Mouse (Mus musculus) large intestine, adult 2 months (tissue): ENCODE data around the gene Gm32742. TPM values are rescaled to one million over a fixed set of nuclear protein-coding genes. Genes with fewer than 3 reads are reported as not detected.

ENCODE experiments used
- DNase-seq: peaks from one replicate; pipeline ENCODE4 v3.0.0-alpha.2; 2012; ENCODE audit warnings: low read depth, low spot score
- WGBS: fragments of 180-500 bp; shearing (Covaris S2); methylation state at CpG from one replicate; pipeline ENCODE4 v1.1.7; 2018; 5-methylcytosine and 5-hydroxymethylcytosine counted together
- polyA plus RNA-seq: library from polyadenylated mRNA; depleted of rRNA; stranded (reverse); fragments of >200 nt; gene quantifications from 2 replicates; pipeline ENCODE4 v1.2.3, GENCODE M21; 2012; rRNA removed

The Gm32742 gene
- 0.48 and 0.55 TPM in 2 replicates for polyA plus RNA-seq

GRCm38 (mm10) chr9:51165312-51166180 lies at the start of gene Gm32742:
Gm32742 (minus strand) TSS chr9:51165517.
- 25% methylated on average over 6 of the region's 6 CpGs for WGBS
- no peak for DNase-seq

- WGBS = 88% methylated on average over 6 of the region's 6 CpGs
- no peak for DNase-seq
Observed at GRCm38 (mm10) chr9:51213729-51214237, 48.5 kb upstream of the Gm32742 start.

GRCm38 (mm10) chr9:51213023-51213728 lies 47.9 kb upstream of the Gm32742 start, which contains the start of gene Pou2af1:
Pou2af1 (plus strand) TSS chr9:51213708.
- no peak for DNase-seq
- WGBS = 81% methylated on average over 20 of the region's 20 CpGs

- no peak for DNase-seq
- 28% methylated on average over 6 of the region's 6 CpGs for WGBS
Observed at GRCm38 (mm10) chr9:51211191-51211590, 45.9 kb upstream of the Gm32742 start.

- no peak for DNase-seq
- WGBS = 88% methylated on average over 2 of the region's 2 CpGs
Observed at GRCm38 (mm10) chr9:51208974-51209332, 43.6 kb upstream of the Gm32742 start.

GRCm38 (mm10) chr9:51194790-51195189 lies 29.5 kb upstream of the Gm32742 start:
- WGBS = 67% methylated on average over 4 of the region's 4 CpGs
- no peak for DNase-seq

GRCm38 (mm10) chr9:51190655-51191054 lies 25.3 kb upstream of the Gm32742 start:
- no peak for DNase-seq
- WGBS = 90% methylated on average over 3 of the region's 3 CpGs

GRCm38 (mm10) chr9:51185871-51186270 lies 20.6 kb upstream of the Gm32742 start:
- 80% methylated on average over 5 of the region's 5 CpGs for WGBS
- DNase-seq = no peak

GRCm38 (mm10) chr9:51185386-51185785 lies 20.1 kb upstream of the Gm32742 start:
- 73% methylated on average over 4 of the region's 4 CpGs for WGBS
- no peak for DNase-seq

GRCm38 (mm10) chr9:51182716-51183710 lies 17.7 kb upstream of the Gm32742 start:
- WGBS = 57% methylated on average over 15 of the region's 15 CpGs
- no peak for DNase-seq

- no peak for DNase-seq
- WGBS = 72% methylated on average over 5 of the region's 5 CpGs
Observed at GRCm38 (mm10) chr9:51180621-51181020, 15.3 kb upstream of the Gm32742 start.

GRCm38 (mm10) chr9:51178297-51178696 lies 13.0 kb upstream of the Gm32742 start:
- no peak for DNase-seq
- 96% methylated on average over 1 of the region's 1 CpGs for WGBS

- 93% methylated on average over 1 of the region's 1 CpGs for WGBS
- no peak for DNase-seq
Observed at GRCm38 (mm10) chr9:51175722-51176121, 10.4 kb upstream of the Gm32742 start.

- DNase-seq = no peak
- 22% methylated on average over 8 of the region's 8 CpGs for WGBS
Observed at GRCm38 (mm10) chr9:51174890-51175464, 9.7 kb upstream of the Gm32742 start.

GRCm38 (mm10) chr9:51170298-51170697 lies 5.0 kb upstream of the Gm32742 start:
- 54% methylated on average over 6 of the region's 6 CpGs for WGBS
- DNase-seq = no peak

GRCm38 (mm10) chr9:51169133-51169532 lies 3.8 kb upstream of the Gm32742 start:
- 37% methylated on average over 7 of the region's 7 CpGs for WGBS
- DNase-seq = no peak

- no peak for DNase-seq
- WGBS = 35% methylated on average over 5 of the region's 5 CpGs
Observed at GRCm38 (mm10) chr9:51168698-51169097, 3.4 kb upstream of the Gm32742 start.

- peak; percentile 53 for DNase-seq
- 24% methylated on average over 11 of the region's 11 CpGs for WGBS
Observed at GRCm38 (mm10) chr9:51167954-51168353, 2.6 kb upstream of the Gm32742 start.

- 82% methylated on average over 5 of the region's 5 CpGs for WGBS
- no peak for DNase-seq
Observed at GRCm38 (mm10) chr9:51163989-51164388, 1.3 kb downstream of the Gm32742 start.
